Mouse (Mus musculus): Measurements from ENCODE around the gene Iscu. TPM values are rescaled to one million over a fixed set of nuclear protein-coding genes. Genes with fewer than 3 reads are reported as not detected.

Gene Iscu
- polyA plus RNA-seq, 1 experiment from 2014 or later: 104 TPM

Other genes with a start within 250 kb of the Iscu start
- gene Cmklr1, start 122.3 kb upstream of the Iscu start, polyA plus RNA-seq (2015; fragmentation: Nextera tagmentation; extraction: Ambion mirVana): 1.1 and 1.3 TPM in 2 replicates
- gene 1700069L16Rik, start 48.0 kb upstream of the Iscu start, polyA plus RNA-seq (2015; fragmentation: Nextera tagmentation; extraction: Ambion mirVana): not detected in 2 replicates
- gene Ficd, start 36.9 kb upstream of the Iscu start, polyA plus RNA-seq (2015; fragmentation: Nextera tagmentation; extraction: Ambion mirVana): 5.6 and 5.8 TPM in 2 replicates
- 57.2 and 59.9 TPM in 2 replicates for gene Sart3, start 238 bp upstream of the Iscu start, polyA plus RNA-seq (2015; fragmentation: Nextera tagmentation; extraction: Ambion mirVana)
- gene Tmem119, start 27.8 kb downstream of the Iscu start, polyA plus RNA-seq (2015; fragmentation: Nextera tagmentation; extraction: Ambion mirVana): 3.4 and 4.4 TPM in 2 replicates
- 0.40 and 0.62 TPM in 2 replicates for gene Selplg, start 59.9 kb downstream of the Iscu start, polyA plus RNA-seq (2015; fragmentation: Nextera tagmentation; extraction: Ambion mirVana)
- gene Coro1c, start 136.0 kb downstream of the Iscu start, polyA plus RNA-seq (2015; fragmentation: Nextera tagmentation; extraction: Ambion mirVana): 235 and 246 TPM in 2 replicates
- 12.0 and 13.9 TPM in 2 replicates for gene Ssh1, start 221.1 kb downstream of the Iscu start, polyA plus RNA-seq (2015; fragmentation: Nextera tagmentation; extraction: Ambion mirVana)
- gene Dao, start 231.0 kb downstream of the Iscu start, polyA plus RNA-seq (2015; fragmentation: Nextera tagmentation; extraction: Ambion mirVana): not detected in 2 replicates